Mouse (Mus musculus): ENCODE results near the gene Dytn. TPM values are rescaled to one million over a fixed set of nuclear protein-coding genes. Genes with fewer than 3 reads are reported as not detected.

Dytn gene
- polyA plus RNA-seq, 1 experiment from 2014 or later, result 0.07 TPM

- H3K4me1 ChIP-seq, result no peaks in the 10 kb centered on the region
- no peak overlapping the region for H3K4me2 ChIP-seq (replicated peaks)
- H3K9ac ChIP-seq, result no peak overlapping the region
- no peaks in the 10 kb centered on the region for H3K36me3 ChIP-seq
- no peak overlapping the region for H3K27ac ChIP-seq (replicated peaks)
- no peak overlapping the region for H3K4me3 ChIP-seq (replicated peaks)
- H3K9me3 ChIP-seq (replicated peaks), result no peaks in the 10 kb centered on the region
- ATAC-seq (ENCODE audit: insufficient number of reproducible peaks, low FRiP score, low TSS enrichment, low read depth), result no peak
- 38% methylated on average over 5 of the region's 5 CpGs for WGBS
- H3K27me3 ChIP-seq, result no peaks in the 10 kb centered on the region
These were observed 109.9 kb downstream of the Dytn start for GRCm38 (mm10) chr1:63576803-63577202.

- H3K27me3 ChIP-seq, result no peaks in the 10 kb centered on the region
- WGBS, result 57% methylated on average over 12 of the region's 12 CpGs
- H3K27ac ChIP-seq (replicated peaks), result no peak overlapping the region
- no peak overlapping the region for H3K4me3 ChIP-seq (replicated peaks)
- no peaks in the 10 kb centered on the region for H3K9me3 ChIP-seq (replicated peaks)
- H3K4me1 ChIP-seq, result no peaks in the 10 kb centered on the region
- H3K36me3 ChIP-seq, result no peaks in the 10 kb centered on the region
- ATAC-seq (ENCODE audit: insufficient number of reproducible peaks, low FRiP score, low TSS enrichment, low read depth), result no peak
- no peak overlapping the region for H3K9ac ChIP-seq
- no peak overlapping the region for H3K4me2 ChIP-seq (replicated peaks)
These were observed 112.7 kb downstream of the Dytn start for GRCm38 (mm10) chr1:63573864-63574611.

GRCm38 (mm10) chr1:63573432-63573831 lies 113.3 kb downstream of the Dytn start:
- Histone ChIP-seq H3K27ac (replicated peaks) (no peak overlapping the region), H3K36me3 (no peaks in the 10 kb centered on the region), H3K9ac (no peak overlapping the region), H3K9me3 (replicated peaks) (no peaks in the 10 kb centered on the region), H3K4me3 (replicated peaks) (no peak overlapping the region), H3K27me3 (no peaks in the 10 kb centered on the region), H3K4me2 (replicated peaks) (no peak overlapping the region), H3K4me1 (no peaks in the 10 kb centered on the region)
- no peak for ATAC-seq (ENCODE audit: insufficient number of reproducible peaks, low FRiP score, low TSS enrichment, low read depth)
- WGBS, result 41% methylated on average over 6 of the region's 6 CpGs

Other genes starting within 250 kb of the Dytn start
- 3.5 and 4.5 TPM in 2 replicates for gene Adam23, start 241.0 kb downstream of the Dytn start, polyA plus RNA-seq (2015; fragmentation: Nextera tagmentation; extraction: Ambion mirVana)
- gene Gm39653, start 71.0 kb downstream of the Dytn start, polyA plus RNA-seq (2015; fragmentation: Nextera tagmentation; extraction: Ambion mirVana), result not detected in 2 replicates
- 1.9 and 3.3 TPM in 2 replicates for gene Mdh1b, start 43.4 kb upstream of the Dytn start, polyA plus RNA-seq (2015; fragmentation: Nextera tagmentation; extraction: Ambion mirVana)
- gene Fastkd2, start 43.7 kb upstream of the Dytn start, polyA plus RNA-seq (2015; fragmentation: Nextera tagmentation; extraction: Ambion mirVana), result 44.7 and 46.0 TPM in 2 replicates
- 0.09 TPM in 2 replicates for gene 4933402D24Rik, start 82.3 kb upstream of the Dytn start, polyA plus RNA-seq (2015; fragmentation: Nextera tagmentation; extraction: Ambion mirVana)